Mouse (Mus musculus): ENCODE measurements around the gene Trem3. TPM values are rescaled to one million over a fixed set of nuclear protein-coding genes. Genes with fewer than 3 reads are reported as not detected.

Trem3 gene
- total RNA-seq (2023; ENCODE audit: inconsistent age): not detected in 4 replicates

GRCm38 (mm10) chr17:48247221-48247928, at the start of gene Trem3:
Gene Trem3, plus strand, starts transcription at chr17:48247777.

GRCm38 (mm10) chr17:48232518-48232917, 15.1 kb upstream of the Trem3 start, which contains the start of gene Trem1:
Gene Trem1, plus strand, starts transcription at chr17:48232768.

GRCm38 (mm10) chr17:48263741-48264362, 16.3 kb downstream of the Trem3 start, which contains the start of gene Treml4:
Gene Treml4, plus strand, starts transcription at chr17:48264295.

GRCm38 (mm10) chr17:48299203-48299602, 51.6 kb downstream of the Trem3 start, which contains the start of gene Treml2:
Gene Treml2, plus strand, starts transcription at chr17:48299498.

Other genes starting within 250 kb of the Trem3 start
- not detected in 4 replicates for gene 1700122O11Rik, start 209.5 kb upstream of the Trem3 start, total RNA-seq (2023; ENCODE audit: inconsistent age)
- not detected in 4 replicates for gene 1700067P10Rik, start 158.5 kb upstream of the Trem3 start, total RNA-seq (2023; ENCODE audit: inconsistent age)
- gene 9830107B12Rik, start 101.5 kb upstream of the Trem3 start, total RNA-seq (2023; ENCODE audit: inconsistent age): 0.19 to 0.42 TPM in 2 of 4 replicates, not detected in the others
- gene A530064D06Rik, start 80.5 kb upstream of the Trem3 start, total RNA-seq (2023; ENCODE audit: inconsistent age): 0.30 to 0.75 TPM (median 0.32 TPM) in 3 of 4 replicates, not detected in the other
- 1.1 to 2.7 TPM (median 2.2 TPM) in 4 replicates for gene Trem1, start 15.0 kb upstream of the Trem3 start, total RNA-seq (2023; ENCODE audit: inconsistent age)
- gene Treml4, start 16.5 kb downstream of the Trem3 start, total RNA-seq (2023; ENCODE audit: inconsistent age): 2.1 to 4.2 TPM (median 3.4 TPM) in 4 replicates
- gene Treml2, start 51.7 kb downstream of the Trem3 start, total RNA-seq (2023; ENCODE audit: inconsistent age): 169 to 178 TPM (median 175 TPM) in 4 replicates
- gene B430306N03Rik, start 68.4 kb downstream of the Trem3 start, total RNA-seq (2023; ENCODE audit: inconsistent age): 6.0 to 10.3 TPM (median 7.3 TPM) in 4 replicates
- gene Trem2, start 98.6 kb downstream of the Trem3 start, total RNA-seq (2023; ENCODE audit: inconsistent age): not detected in 4 replicates
- not detected in 4 replicates for gene Treml1, start 112.1 kb downstream of the Trem3 start, total RNA-seq (2023; ENCODE audit: inconsistent age)
- gene Nfya, start 162.1 kb downstream of the Trem3 start, total RNA-seq (2023; ENCODE audit: inconsistent age): 92.9 to 116 TPM (median 111 TPM) in 4 replicates
- 38.8 to 49.1 TPM (median 46.5 TPM) in 4 replicates for gene Oard1, start 162.2 kb downstream of the Trem3 start, total RNA-seq (2023; ENCODE audit: inconsistent age)
- 0.35 to 1.4 TPM (median 0.55 TPM) in 4 replicates for gene Apobec2, start 185.2 kb downstream of the Trem3 start, total RNA-seq (2023; ENCODE audit: inconsistent age)
- gene Tspo2, start 203.7 kb downstream of the Trem3 start, total RNA-seq (2023; ENCODE audit: inconsistent age): not detected in 4 replicates
- gene Unc5cl, start 207.1 kb downstream of the Trem3 start, total RNA-seq (2023; ENCODE audit: inconsistent age): 3.5 to 5.6 TPM (median 4.6 TPM) in 4 replicates

Measured in B cell, adult (primary cell).